Mouse (Mus musculus): ENCODE data around the gene Hes6.

- TF ChIP-seq CTCF (IDR thresholded peaks at IDR 0.05; ENCODE audit: low read depth, low read length) (no peak), GATA1 (IDR thresholded peaks at IDR 0.05; ENCODE audit: borderline replicate concordance, low read length) (no peak), POLR2AphosphoS5 (IDR thresholded peaks at IDR 0.05; ENCODE audit: insufficient replicate concordance, low read depth, low read length) (no peak)
Measured at GRCm38 (mm10) chr1:91458223-91458861, 44.5 kb upstream of the Hes6 start.

Data from G1E (cell line).